Mouse (Mus musculus) frontal cortex, postnatal 36 days (tissue): ENCODE measurements around the gene D630003M21Rik.

Source experiments
- DNase-seq, 2 experiments: peaks; one replicate each; pipeline ENCODE4 v3.0.0; 2022; ENCODE audit warnings: low spot score in 2 of 2

D630003M21Rik gene

DNA sequence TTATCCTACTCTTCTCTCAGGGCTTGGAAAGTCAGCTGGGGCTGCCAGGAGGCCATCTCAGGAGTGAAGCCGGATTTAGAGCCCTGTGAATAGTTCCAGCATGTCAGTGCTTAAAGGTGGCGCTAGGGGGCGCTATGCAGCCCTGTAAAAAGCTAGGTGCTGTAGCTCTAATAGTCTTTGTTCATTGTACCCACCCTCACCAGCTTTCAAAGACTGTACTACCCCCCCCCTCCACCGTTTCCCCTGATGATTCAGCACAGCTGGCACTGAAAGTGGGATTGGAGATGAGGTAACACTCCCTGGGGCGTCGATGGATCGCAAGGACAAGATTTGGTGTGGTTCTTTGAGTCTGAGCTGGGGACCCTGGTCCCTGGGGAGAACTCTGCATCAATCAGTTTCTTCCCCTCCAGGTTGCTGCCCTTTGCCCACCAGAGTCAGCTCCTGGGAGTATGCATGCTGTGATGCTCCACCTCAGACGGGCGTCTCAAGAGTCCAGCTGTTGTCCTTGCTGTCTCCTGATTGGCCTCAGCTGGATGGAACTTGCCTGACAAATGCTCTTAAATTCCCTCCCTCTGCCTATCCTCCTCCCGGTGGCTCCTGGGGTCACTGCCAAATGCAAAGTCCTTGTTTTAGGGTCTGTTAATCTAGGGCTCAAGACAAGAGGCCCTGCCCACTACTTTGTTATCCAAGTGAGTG is 33.9 kb downstream of the D630003M21Rik start:
- peak; percentile 38 to 39 for DNase-seq

DNA sequence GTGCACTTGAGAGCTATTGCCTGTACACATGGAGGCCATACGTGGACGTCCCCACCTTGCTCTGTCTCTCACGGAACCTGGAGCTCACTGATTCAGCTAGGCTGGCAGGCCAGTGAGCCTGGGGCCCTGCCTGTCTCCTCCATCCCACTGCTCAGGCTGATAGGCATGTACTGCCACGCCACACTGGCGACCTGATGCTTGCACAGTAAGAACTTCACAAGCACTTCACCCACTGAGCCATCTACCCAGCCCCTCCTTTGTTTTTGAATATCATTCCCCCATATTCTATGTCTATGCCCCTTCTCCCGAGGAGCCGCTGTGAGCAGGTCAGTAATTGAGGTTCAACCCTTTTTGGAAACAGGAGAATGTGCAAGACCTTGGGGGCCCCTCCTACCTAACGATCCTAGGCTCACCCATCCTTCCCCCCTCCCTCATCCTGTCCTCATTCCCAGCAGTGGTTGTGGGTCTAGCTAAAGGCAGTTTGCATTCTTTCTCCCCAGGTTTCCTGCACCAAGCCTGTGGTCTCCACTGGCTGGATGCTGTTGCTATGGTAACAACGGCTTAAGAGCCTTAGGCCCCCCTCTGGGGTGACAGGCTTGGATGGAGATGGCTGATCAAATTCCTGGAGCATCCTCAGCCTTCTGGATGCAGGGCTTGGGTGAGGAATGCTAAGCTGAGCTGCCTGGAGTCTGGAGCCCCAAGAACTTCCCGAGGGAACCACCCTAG is 35.2 kb downstream of the D630003M21Rik start:
- no peak for DNase-seq

DNA sequence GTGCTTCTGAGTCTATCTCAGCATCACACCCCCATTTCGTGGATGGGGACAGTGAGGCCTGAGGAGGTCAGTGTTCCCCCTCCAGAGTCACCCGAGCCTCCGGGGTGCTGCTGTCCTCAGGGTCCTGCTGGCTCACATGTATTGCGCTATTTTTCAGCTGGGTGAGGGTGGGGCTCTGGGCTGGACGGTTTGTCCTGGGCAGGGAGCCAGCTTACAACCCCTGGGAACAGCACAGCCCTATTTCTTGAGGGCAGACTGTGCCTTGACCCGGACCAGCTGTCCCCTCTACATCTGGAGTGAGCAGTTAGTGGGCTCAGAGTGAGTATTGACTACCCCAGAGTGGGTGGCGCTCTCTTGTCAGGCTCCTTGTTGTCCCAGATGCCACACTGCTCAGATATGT is 37.9 kb downstream of the D630003M21Rik start:
- no peak for DNase-seq

DNA sequence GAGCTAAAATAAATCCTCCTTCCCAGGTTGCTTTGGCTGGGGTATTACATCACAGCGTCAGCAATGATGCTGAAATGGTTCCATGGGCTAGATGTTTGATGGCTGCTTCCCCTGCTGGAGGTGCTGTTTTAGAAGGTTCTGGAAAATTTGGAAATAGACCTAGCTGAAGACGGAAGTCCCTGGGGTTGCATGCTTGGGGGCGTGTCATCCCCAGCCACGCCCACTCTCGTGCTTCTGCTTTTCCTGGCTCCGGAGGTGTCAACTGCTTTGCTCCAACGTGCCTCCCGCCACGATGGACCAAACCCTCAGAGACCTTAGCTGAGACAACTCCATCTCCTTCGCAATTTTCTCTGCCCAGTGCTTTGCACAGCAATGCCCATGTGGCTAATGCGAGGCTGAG is 39.6 kb downstream of the D630003M21Rik start:
- DNase-seq: no peak

DNA sequence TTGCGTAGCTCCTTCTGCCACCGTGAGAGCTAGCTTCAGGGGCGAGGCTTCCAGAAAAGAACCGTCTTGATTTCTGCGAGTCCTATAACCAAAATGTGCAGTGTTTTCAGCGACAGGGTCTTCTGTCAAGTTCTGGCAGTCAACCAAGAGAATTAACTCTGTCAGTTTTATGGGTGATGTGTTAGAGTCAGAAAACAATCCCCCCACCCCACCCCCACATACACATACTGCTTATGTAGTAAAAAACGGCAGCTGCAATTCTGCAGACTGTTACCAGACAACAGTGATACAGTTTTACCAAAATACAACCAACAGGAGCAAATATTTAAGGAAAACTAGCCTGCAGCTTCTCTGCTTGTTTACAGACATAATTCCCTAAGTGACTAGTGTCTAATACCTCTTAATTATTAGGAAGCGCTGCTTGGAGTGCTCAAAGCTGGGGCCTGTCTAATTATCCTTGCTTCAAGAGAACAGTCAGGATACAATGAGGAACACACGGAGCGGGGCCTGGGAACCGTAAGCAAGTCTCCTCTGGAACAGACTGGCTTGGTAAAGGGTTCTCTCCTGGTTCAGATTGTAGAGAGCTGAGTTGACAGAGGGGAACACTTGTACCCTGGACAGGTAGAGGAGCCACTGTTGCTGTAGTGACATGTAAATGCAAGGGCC is 42.7 kb downstream of the D630003M21Rik start:
- DNase-seq: no peak

DNA sequence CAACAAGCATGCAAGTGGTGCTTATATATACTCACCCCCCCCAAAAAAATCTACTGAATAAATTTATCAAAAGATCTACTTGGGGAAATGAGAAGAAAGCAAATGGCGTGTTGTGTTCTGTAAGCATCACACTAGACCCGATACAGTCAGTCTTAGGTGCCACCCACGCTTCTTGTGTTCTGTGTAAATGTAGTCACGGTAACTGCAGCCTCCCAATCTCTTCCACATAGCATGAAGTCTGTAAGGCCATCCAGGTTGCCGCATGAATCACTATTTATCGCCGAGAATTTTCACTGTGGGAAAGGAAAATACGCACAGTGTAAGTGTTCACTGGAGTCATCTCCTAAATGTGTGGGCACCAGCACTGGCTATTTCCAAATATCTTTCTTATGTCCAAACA is 45.8 kb downstream of the D630003M21Rik start:
- DNase-seq: no peak

DNA sequence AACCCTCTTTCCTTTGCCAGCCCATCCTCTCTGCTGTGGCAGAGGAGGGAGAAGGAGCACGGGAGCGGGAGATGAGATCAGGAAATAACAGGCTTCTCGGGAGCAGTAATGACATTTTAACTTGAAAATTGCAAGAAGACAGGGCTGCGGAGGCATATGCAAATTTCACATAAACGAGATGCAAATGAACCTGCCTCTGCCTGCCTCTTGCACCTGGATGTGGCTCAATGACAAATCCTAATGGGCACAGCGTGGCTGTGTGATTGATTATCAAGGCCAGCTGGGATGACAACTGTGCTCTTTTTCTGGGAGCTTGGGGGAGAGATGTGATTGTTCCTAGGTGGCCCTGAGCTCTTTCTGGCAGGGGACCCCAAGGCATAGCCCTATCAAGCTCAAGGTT is 47.1 kb downstream of the D630003M21Rik start:
- no peak for DNase-seq

DNA sequence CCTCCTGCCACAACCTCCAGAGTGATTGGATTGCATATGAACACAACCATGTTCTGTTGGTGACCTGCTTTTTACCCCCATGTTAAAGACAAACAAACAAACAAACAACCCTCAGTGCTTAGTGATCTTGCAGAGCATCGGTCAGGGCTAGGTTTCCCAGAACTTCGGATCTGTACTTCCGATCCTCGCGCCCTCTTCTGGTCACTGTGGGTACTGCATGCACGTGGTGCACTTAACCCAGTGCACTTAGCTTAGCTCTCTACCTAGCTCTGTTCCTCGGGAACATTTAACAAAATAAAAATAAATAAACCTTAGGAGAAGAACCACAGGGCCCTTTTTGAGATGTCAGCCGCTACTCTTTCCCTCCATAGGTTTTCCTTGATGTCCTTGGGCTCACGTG is 48.2 kb downstream of the D630003M21Rik start:
- no peak for DNase-seq

DNA sequence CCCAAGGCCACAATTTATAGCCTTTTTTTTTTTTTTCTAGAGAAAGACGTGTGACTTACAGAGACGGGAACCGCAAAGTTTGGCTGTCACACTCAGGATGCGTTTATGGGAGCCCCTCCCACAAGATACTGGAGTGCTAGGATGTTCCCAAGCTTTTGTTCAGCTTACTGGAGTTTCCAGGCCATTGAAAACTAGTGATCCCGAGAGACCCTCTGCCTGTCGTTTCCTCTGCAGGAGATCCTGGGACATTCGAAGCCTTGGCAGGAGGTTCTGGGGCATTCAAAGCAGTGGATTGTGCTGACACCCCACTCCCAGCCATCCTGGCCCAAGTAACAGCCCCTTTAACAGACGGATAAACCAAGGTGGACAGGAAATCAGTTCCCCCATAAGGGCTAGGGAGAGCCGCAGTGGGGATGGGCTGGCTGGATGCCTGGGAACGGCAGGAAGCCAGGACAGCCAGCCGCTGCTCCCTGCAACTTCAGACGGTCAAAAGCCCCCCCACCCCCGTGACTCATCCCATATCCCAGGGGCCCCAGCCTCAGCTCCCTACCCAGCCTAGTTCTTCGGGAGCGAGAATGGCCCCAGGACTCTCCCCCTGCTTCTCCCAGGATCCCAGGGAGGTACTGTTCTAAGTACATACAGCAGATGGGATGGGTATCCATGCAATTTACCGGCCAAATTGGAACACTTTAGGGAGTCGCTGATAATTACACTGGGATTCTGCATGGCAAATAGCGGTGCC is 49.5 kb downstream of the D630003M21Rik start:
- no peak for DNase-seq

DNA sequence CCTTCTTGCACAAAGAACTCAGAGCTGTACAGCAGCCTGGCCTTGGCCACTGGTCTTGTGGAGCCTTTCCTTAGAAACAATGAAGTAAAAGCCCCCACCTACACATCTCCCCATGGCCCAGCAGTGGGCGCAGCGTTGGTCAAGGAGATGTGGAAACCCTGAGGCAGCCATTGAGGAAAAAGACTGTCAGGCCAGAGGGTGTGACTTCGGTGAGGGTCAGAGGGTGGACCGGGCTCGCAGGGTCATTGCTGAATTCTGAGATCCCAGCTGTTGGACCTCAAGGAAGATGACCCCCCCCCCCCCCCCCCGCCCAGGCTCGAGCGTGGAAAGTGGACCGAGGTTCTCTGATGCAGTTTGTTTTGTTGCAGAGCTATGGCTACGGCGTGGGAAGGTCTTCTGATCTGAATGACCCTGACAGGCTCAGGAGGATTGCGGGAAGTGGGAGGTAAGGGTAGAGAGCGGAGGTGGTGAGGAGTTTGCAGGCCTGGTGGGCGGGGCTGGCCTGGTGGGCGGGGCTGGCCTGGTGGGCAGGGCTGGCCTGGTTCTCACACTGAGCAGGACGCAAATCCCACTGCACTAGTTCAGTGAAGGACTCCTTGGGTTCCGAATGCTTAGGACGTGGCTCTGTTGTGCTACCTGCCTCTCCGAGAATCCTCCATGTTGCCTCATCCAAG is 50.2 kb downstream of the D630003M21Rik start:
- DNase-seq: no peak

DNA sequence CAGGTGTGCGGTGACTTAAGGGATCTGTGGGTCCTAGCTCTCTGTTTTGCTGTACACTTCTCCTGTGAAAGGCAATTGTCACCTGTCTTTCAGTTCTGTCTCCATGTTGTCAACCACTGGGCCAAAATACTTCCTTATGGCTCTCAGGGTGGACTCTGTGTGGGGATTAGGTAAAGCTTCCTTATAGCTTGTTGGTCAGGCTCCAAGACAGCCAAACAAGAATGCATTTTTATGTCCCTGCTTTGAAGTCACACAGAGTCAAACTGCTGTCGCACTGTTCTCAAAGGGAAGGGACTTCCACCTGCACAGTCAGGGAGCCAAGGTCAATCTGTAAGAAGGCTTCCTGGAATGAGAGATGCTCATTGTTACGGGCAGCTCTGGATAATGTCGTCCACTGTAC is 50.9 kb downstream of the D630003M21Rik start:
- DNase-seq: no peak

DNA sequence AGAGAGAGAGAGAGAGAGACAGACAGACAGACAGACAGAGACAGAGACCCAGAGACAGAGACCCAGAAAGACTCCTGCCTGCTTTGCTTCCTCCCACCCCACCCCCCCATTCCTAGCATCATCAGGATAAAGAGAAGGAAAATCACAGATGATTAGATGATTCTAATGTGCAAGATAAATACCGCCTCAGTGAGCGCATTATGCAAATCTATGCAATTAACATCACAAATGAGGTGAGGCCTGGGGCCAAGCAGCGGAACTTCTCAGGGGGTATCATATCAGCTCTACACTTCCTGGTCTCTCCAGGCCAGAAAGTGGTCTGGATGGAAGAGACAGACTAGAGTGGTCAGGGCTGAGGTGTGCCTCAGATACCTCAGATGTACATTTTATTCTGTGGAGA is 51.4 kb downstream of the D630003M21Rik start:
- no peak for DNase-seq

DNA sequence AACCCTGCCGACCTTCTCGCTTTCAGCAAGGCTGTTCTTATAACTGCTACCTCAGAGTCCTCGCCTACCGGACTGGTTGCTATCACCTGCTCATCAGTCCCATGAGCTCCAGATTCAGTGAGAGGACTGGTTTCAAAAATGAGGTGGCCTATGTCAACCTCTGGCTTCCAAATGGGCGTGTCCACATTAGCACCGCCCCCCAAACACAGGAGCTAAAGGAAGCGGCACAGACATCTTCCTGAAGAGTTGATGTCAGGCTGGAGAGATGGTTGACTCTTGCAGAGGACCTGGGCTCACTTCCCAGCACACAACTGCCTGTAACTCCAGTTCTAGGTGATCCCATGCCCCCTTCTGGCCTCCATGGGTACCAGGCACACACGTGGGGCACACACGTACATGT is 52.3 kb downstream of the D630003M21Rik start:
- no peak for DNase-seq

DNA sequence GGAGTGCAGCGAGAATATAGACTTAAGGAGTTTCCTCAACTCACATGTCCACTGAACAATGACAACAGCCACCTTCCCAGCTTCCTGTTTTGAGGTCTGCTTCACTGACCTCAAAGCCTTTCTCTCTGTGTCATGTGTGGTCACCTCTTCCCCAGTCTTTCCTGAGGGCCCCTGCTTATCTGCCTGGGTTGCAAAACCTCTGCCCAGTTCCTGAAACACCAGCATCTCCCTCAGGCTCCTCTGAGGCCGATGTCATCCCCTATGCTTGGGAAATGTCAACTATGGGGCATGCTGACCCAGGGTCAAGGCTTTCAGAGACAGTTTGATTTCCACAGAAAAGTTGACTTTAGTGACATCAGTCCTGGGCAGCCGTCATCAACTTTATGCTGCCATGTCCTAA is 53.6 kb downstream of the D630003M21Rik start:
- DNase-seq: no peak

DNA sequence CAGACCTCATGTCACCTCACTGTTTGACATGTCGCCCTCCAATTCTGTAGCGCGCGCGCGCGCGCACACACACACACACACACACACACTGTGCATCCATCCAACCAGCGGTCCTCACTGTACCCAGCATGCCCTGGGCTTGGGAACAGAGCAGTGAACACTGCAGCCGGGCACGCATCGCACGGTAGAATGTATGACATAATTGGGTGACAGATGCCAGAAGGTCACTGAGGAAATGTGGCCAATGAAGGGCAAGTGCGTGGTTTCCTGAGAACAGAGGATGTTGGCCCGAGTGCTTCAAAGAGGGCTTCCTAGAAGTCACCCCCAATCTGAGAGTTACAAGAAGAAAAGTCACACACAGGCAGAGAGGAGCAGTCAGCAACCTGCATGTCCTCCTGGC is 54.1 kb downstream of the D630003M21Rik start:
- DNase-seq: no peak

DNA sequence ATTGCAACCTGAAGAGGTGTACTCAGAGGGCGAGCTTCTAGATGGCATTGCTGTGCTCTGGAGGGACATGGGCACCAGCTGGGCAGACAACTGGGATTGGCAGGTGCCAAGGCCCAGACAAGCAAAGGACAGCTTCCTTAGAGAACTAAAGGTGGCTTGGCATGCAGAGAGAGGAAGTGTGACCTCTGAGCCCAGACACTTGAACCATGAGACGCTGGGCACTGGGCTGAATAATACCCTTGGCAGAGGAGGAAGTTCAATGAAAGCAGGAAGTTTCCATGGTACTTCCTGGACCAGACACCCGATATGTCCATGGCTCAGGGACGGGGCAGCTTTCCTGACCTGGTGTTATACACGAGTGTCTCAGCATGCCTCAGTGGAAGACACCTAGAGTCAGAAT is 54.6 kb downstream of the D630003M21Rik start:
- DNase-seq: no peak

DNA sequence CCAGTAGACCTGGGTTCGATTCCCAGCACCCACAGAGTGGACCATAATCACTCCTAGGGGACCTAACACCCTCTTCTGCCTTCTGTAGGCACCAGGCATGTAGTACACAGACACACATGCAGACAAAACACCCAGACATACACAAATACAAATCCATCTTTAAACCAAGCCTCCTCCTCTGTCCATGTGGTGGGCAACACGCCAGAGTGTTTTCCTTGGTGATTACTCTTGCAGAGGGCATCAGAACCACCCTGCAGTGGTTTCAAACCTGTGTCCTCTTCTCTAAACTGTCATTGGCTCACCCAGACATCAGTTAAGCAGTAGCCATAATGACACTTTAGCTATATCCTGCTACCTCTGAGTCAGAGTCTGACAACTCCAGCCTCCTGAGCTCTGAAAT is 58.6 kb downstream of the D630003M21Rik start:
- no peak for DNase-seq

DNA sequence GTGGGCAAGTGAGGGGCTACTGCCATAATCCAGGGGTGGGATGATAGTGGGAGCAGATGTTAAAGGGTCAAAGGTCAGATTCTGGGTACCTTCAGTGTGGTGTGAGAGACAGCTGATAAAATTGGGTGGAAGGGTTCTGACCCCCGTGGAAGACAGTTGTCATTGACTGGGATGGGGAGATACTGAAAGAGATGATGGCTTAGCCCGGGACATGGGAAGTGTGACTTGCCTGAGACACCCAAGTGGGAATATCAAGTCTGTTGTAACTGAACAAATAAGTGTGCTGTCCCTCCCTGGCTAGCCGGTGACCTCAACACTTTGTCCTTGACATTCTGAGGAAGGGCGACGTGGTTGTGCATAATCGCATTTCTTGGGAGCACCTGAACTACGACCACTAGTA is 59.3 kb downstream of the D630003M21Rik start:
- DNase-seq: no peak

DNA sequence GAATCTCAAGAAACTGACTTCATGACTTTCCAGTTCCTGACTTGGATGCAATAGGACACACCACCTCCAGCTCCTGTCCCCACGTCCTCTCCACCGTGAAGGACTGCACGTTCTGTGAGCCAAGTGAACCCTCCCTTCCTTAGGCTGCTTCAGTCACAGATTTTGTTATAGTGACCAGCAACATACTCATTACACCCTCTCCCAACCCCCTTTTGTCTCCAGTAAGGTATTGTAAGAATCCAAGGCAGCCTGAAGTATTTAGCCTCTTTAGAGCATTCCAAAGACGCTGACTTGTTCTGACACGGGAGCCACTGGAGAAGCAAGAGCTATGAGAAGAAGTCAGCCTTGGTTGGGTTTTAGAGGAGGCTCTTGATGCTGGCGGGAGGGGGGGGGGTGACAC is 59.7 kb downstream of the D630003M21Rik start:
- DNase-seq: no peak

DNA sequence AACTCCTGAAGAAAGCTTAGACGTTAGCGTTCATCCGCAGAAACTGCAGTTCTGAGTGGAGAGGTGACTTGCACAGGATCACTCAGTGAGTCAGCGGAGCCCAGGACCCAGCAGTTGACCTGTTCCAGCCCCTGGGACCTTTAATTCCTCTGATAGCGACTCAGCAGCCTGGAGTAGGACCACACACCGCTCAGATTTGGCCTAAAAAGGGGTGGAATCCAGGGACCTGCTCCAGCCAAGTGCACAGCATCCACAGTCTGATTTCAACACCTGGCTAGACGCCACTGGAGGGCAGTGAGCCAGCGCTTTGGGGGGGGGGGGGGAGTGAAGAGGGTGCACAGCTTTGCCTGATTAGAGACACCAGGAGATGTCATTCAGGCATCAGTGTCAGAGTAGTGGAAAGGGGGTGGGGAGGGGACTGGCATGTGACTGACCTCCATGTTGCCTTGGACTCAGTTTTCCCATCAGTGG is 60.2 kb downstream of the D630003M21Rik start:
- no peak for DNase-seq

DNA sequence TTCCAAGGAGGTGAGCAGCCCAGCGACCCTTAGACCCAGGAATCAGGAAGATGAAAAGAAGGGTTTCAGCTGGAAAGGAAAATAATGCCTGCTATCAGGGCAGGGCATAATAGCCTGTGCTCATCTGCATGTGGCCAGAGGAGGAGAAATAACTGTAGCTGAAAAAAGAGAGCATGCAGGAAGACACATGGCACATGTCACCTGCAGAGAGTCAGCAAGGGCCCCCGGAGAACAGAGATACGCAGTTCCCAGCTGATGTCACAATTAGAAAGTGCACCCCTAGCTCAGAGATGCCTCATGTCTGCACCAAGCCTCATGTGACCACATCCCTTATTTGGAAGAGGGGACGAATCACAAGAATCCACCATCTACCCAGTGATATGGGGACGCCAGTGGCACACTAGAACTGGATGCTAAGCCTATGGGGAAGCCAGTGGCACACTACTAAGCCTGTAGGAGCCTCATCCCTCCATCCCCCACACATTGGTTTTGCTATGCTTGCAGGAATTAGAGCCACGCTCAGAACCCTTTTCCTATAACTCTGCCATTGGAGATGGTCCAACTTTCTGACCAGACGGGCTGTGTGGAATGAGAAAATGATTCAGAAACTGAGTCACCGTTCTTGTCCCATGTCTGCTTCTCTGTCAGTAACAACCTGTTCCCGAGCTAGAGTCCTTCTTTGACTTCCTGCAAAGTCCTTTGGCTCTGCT is 61.4 kb downstream of the D630003M21Rik start:
- DNase-seq: no peak
